Comparison of ENCODE assay signal across 9 mouse cellular contexts in genomic region chr15:85523173-85523991, GRCm38 (mm10). TPM values are rescaled to one million over a fixed set of nuclear protein-coding genes. Genes with fewer than 3 reads are reported as not detected.
DNase-seq lines count a peak whose midpoint lies in the region; ATAC-seq lines count a peak whose summit lies in the region.
"Had no signal": no experiment of that assay in that cellular context is flagged by ENCODE, and none has a peak within 500 bp of the region (broad histone marks: within the 10 kb centered on the region; RNA-seq: fewer than 3 reads in every experiment).

No protein-coding gene starts in this region.

- no peak overlapping the region for H3K27ac ChIP-seq in hindbrain, embryonic 14.5 days
- H3K27ac ChIP-seq in limb, embryonic 13.5 days: peak overlapping the region; percentile 22; the same call in 1 of the 2 replicates
- no peak overlapping the region for H3K27ac ChIP-seq in midbrain, embryonic 14.5 days (replicated peaks; ENCODE audit: low read depth, low read length)

- H3K4me2 ChIP-seq in hindbrain, embryonic 14.5 days (replicated peaks): no peak overlapping the region
- peak overlapping the region; percentile 49 for H3K4me2 ChIP-seq in limb, embryonic 13.5 days (replicated peaks)
- H3K4me2 ChIP-seq in midbrain, embryonic 14.5 days (ENCODE audit: low read length): 0 out of 2 replicates have a peak overlapping the region, but pooled peaks have one; percentile 6

- H3K36me3 ChIP-seq in hindbrain, embryonic 14.5 days (replicated peaks; ENCODE audit: control insufficient read depth, insufficient read depth): no peaks in the 10 kb centered on the region
- H3K36me3 ChIP-seq in limb, embryonic 13.5 days: no peaks in the 10 kb centered on the region
- H3K36me3 ChIP-seq in midbrain, embryonic 14.5 days (ENCODE audit: control insufficient read depth, insufficient read depth, low read length): no peaks in the 10 kb centered on the region

- H3K4me1 ChIP-seq in hindbrain, embryonic 14.5 days (replicated peaks; ENCODE audit: control insufficient read depth, insufficient read depth, low read length): peaks cover 3% of the 10 kb centered on the region; the same call in 1 of the 2 replicates
- peaks cover 11% of the 10 kb centered on the region for H3K4me1 ChIP-seq in limb, embryonic 13.5 days
- peaks cover 17% of the 10 kb centered on the region for H3K4me1 ChIP-seq in midbrain, embryonic 14.5 days (ENCODE audit: control insufficient read depth, insufficient read depth, low read length)

- DNase-seq in adrenal gland, adult 2 months: peak; percentile 89
- DNase-seq in cerebellum, postnatal 10 days: peak; percentile 66 to 76
- peak; percentile 68 for DNase-seq in gastrocnemius, postnatal 10 days
- DNase-seq in hindbrain, embryonic 14.5 days (ENCODE audit: low spot score): no peak
- peak; percentile 52 for DNase-seq in midbrain, embryonic 14.5 days
- DNase-seq in urinary bladder, postnatal 4 days (ENCODE audit: low spot score in 2 of 2): peak; percentile 52 to 66
- no peak for DNase-seq in frontal cortex, adult 2 months (ENCODE audit: extremely low spot score in 1 of 2, low spot score in 1 of 2)

- H3K9me3 ChIP-seq in hindbrain, embryonic 14.5 days (ENCODE audit: control insufficient read depth, low read length): no peaks in the 10 kb centered on the region
- no peaks in the 10 kb centered on the region for H3K9me3 ChIP-seq in limb, embryonic 13.5 days
- no peaks in the 10 kb centered on the region for H3K9me3 ChIP-seq in midbrain, embryonic 14.5 days (ENCODE audit: control insufficient read depth, low read length)

- ATAC-seq in hindbrain, embryonic 14.5 days (ENCODE audit: low FRiP score): peak; percentile 55; the same call in 1 of the 2 replicates
- ATAC-seq in limb, embryonic 13.5 days (ENCODE audit: low FRiP score, low read depth): peak; percentile 76
- no peak; the same call in 1 of the 2 replicates for ATAC-seq in midbrain, embryonic 14.5 days (ENCODE audit: low FRiP score, low TSS enrichment)

- H3K27me3 ChIP-seq in hindbrain, embryonic 14.5 days (ENCODE audit: control insufficient read depth, insufficient read depth, low read length): no peaks in the 10 kb centered on the region
- H3K27me3 ChIP-seq in limb, embryonic 13.5 days: peaks cover 18% of the 10 kb centered on the region
- H3K27me3 ChIP-seq in midbrain, embryonic 14.5 days (ENCODE audit: control insufficient read depth, insufficient read depth, low read length): no peaks in the 10 kb centered on the region

- no peak overlapping the region for H3K4me3 ChIP-seq in hindbrain, embryonic 14.5 days (replicated peaks; ENCODE audit: low read length)
- H3K4me3 ChIP-seq in limb, embryonic 13.5 days: no peak overlapping the region
- H3K4me3 ChIP-seq in midbrain, embryonic 14.5 days (replicated peaks; ENCODE audit: low read depth, low read length): no peak overlapping the region
- H3K4me3 ChIP-seq: erythroblast, embryonic 14.5 days had no signal

- H3K9ac ChIP-seq in hindbrain, embryonic 14.5 days: no peak overlapping the region
- H3K9ac ChIP-seq in limb, embryonic 13.5 days: peak overlapping the region; percentile 26; the same call in 1 of the 2 replicates
- no peak overlapping the region for H3K9ac ChIP-seq in midbrain, embryonic 14.5 days (replicated peaks; ENCODE audit: low read length)

- 13% methylated on average over 14 of the region's 14 CpGs for WGBS in hindbrain, embryonic 14.5 days
- WGBS in limb, embryonic 13.5 days: 4% methylated on average over 14 of the region's 14 CpGs
- WGBS in midbrain, embryonic 14.5 days: 6% methylated on average over 14 of the region's 14 CpGs

RNA-seq across cellular contexts. Expression of gene 7530416G11Rik, which starts 20.4 kb away (rescaled TPM):
- not detected for total RNA-seq in adrenal gland, adult 2 months (2021)
- polyA plus RNA-seq in adrenal gland, adult 2 months (2012; rRNA removed): not detected in 2 replicates
- total RNA-seq in gastrocnemius, postnatal 10 days (2021): not detected
- not detected in 2 replicates for polyA plus RNA-seq in hindbrain, embryonic 14.5 days (2014; fragmentation: Nextera tagmentation; extraction: Ambion mirVana)
- not detected in 2 replicates for polyA plus RNA-seq in limb, embryonic 13.5 days (2015; fragmentation: Nextera tagmentation; extraction: Ambion mirVana)
- polyA plus RNA-seq in midbrain, embryonic 14.5 days (2014; fragmentation: Nextera tagmentation; extraction: Ambion mirVana): not detected in 2 replicates
- polyA plus RNA-seq in frontal cortex, adult 2 months (2012; rRNA removed): 0.15 TPM in 1 of 2 replicates, not detected in the other
- polyA plus RNA-seq: erythroblast, embryonic 14.5 days had no signal

RNA-seq across cellular contexts. Expression of gene Wnt7b, which starts 58.9 kb away (rescaled TPM):
- total RNA-seq in adrenal gland, adult 2 months (2021): 1 to 10 TPM in 1 of 2 experiments, under 1 TPM in 1; 0.86 to 1.2 TPM
- 1.0 and 1.1 TPM in 2 replicates for polyA plus RNA-seq in adrenal gland, adult 2 months (2012; rRNA removed)
- total RNA-seq in gastrocnemius, postnatal 10 days (2021): under 1 TPM; 0.07 to 0.16 TPM
- 28.1 and 30.8 TPM in 2 replicates for polyA plus RNA-seq in hindbrain, embryonic 14.5 days (2014; fragmentation: Nextera tagmentation; extraction: Ambion mirVana)
- 29.1 and 34.9 TPM in 2 replicates for polyA plus RNA-seq in limb, embryonic 13.5 days (2015; fragmentation: Nextera tagmentation; extraction: Ambion mirVana)
- polyA plus RNA-seq in midbrain, embryonic 14.5 days (2014; fragmentation: Nextera tagmentation; extraction: Ambion mirVana): 38.0 and 43.1 TPM in 2 replicates
- polyA plus RNA-seq in frontal cortex, adult 2 months (2012; rRNA removed): 25.2 and 38.7 TPM in 2 replicates
- polyA plus RNA-seq: erythroblast, embryonic 14.5 days had no signal

Comparison
In these comparisons a context has a peak if more than half of its experiments do, and no peak if none do; other contexts are left out.
1. DNase-seq: peak in adrenal gland, adult 2 months (single experiment), cerebellum, postnatal 10 days (2 of 2), gastrocnemius, postnatal 10 days (single experiment), midbrain, embryonic 14.5 days (single experiment) and urinary bladder, postnatal 4 days (2 of 2); none in hindbrain, embryonic 14.5 days (single experiment) and frontal cortex, adult 2 months (0 of 2).
2. RNA of gene Wnt7b, which starts 58.9 kb away (polyA plus RNA-seq): 25.2 to 38.7 TPM in frontal cortex, adult 2 months, 38.0 to 43.1 TPM in midbrain, embryonic 14.5 days, 29.1 to 34.9 TPM in limb, embryonic 13.5 days and 28.1 to 30.8 TPM in hindbrain, embryonic 14.5 days; 1.0 to 1.1 TPM in adrenal gland, adult 2 months; every median in the first group is over 10 times any median in the second.